Mouse (Mus musculus): ENCODE results near the gene Kif5c. TPM values are rescaled to one million over a fixed set of nuclear protein-coding genes. Genes with fewer than 3 reads are reported as not detected.

The Kif5c gene
- polyA plus RNA-seq, 1 experiment from 2014 or later, result 2.7 TPM

GRCm38 (mm10) chr2:49572684-49573083 is 46.4 kb upstream of the Kif5c start:
- TF ChIP-seq CTCF (IDR thresholded peaks at IDR 0.05; ENCODE audit: low read depth), result no peak
- Histone ChIP-seq H3K9me3 (replicated peaks; ENCODE audit: low read length) (no peaks in the 10 kb centered on the region), H3K4me1 (replicated peaks; ENCODE audit: insufficient read depth, low read length) (peaks cover 10% of the 10 kb centered on the region; the same call in 1 of the 2 replicates), H3K27me3 (ENCODE audit: insufficient read depth, low read length) (no peaks in the 10 kb centered on the region), H3K36me3 (ENCODE audit: insufficient read depth, low read length) (no peaks in the 10 kb centered on the region), H3K4me2 (ENCODE audit: low read length) (peak overlapping the region; percentile 49; the same call in 1 of the 2 replicates), H3K4me3 (replicated peaks; ENCODE audit: low read depth, low read length) (no peak overlapping the region), H3K27ac (no peak overlapping the region), H3K9ac (ENCODE audit: low read depth, low read length) (no peak overlapping the region)
- 48% methylated on average over 9 of the region's 9 CpGs for WGBS
- no peak for ATAC-seq (replicated peaks; ENCODE audit: low FRiP score, low read depth)
- no peak for DNase-seq (ENCODE audit: low spot score)

GRCm38 (mm10) chr2:49573282-49573681 is 45.8 kb upstream of the Kif5c start:
- WGBS, result 96% methylated on average over 3 of the region's 3 CpGs
- H3K4me1 ChIP-seq (replicated peaks; ENCODE audit: insufficient read depth, low read length), result peaks cover 10% of the 10 kb centered on the region; the same call in 1 of the 2 replicates
- H3K27ac ChIP-seq, result no peak overlapping the region
- DNase-seq (ENCODE audit: low spot score) (no peak), ATAC-seq (replicated peaks; ENCODE audit: low FRiP score, low read depth) (no peak)
- H3K36me3 ChIP-seq (ENCODE audit: insufficient read depth, low read length), result no peaks in the 10 kb centered on the region
- H3K9ac ChIP-seq (ENCODE audit: low read depth, low read length), result no peak overlapping the region
- H3K4me2 ChIP-seq (ENCODE audit: low read length), result no peak overlapping the region
- no peak for TF ChIP-seq CTCF (IDR thresholded peaks at IDR 0.05; ENCODE audit: low read depth)
- no peaks in the 10 kb centered on the region for H3K9me3 ChIP-seq (replicated peaks; ENCODE audit: low read length)
- H3K27me3 ChIP-seq (ENCODE audit: insufficient read depth, low read length), result no peaks in the 10 kb centered on the region
- H3K4me3 ChIP-seq (replicated peaks; ENCODE audit: low read depth, low read length), result no peak overlapping the region

- no peak for TF ChIP-seq CTCF (IDR thresholded peaks at IDR 0.05; ENCODE audit: low read depth)
- H3K4me1 ChIP-seq (replicated peaks; ENCODE audit: insufficient read depth, low read length), result no peaks in the 10 kb centered on the region
- H3K27me3 ChIP-seq (ENCODE audit: insufficient read depth, low read length), result no peaks in the 10 kb centered on the region
- ATAC-seq (replicated peaks; ENCODE audit: low FRiP score, low read depth) (no peak), DNase-seq (ENCODE audit: low spot score) (no peak)
- H3K36me3 ChIP-seq (ENCODE audit: insufficient read depth, low read length), result no peaks in the 10 kb centered on the region
- H3K9ac ChIP-seq (ENCODE audit: low read depth, low read length), result no peak overlapping the region
- no peaks in the 10 kb centered on the region for H3K9me3 ChIP-seq (replicated peaks; ENCODE audit: low read length)
- no peak overlapping the region for H3K27ac ChIP-seq
- no peak overlapping the region for H3K4me3 ChIP-seq (replicated peaks; ENCODE audit: low read depth, low read length)
- 86% methylated on average over 3 of the region's 3 CpGs for WGBS
- H3K4me2 ChIP-seq (ENCODE audit: low read length), result no peak overlapping the region
Observed at GRCm38 (mm10) chr2:49580585-49580984, 38.5 kb upstream of the Kif5c start.

GRCm38 (mm10) chr2:49582546-49582945 is 36.6 kb upstream of the Kif5c start:
- no peak for TF ChIP-seq CTCF (IDR thresholded peaks at IDR 0.05; ENCODE audit: low read depth)
- Histone ChIP-seq H3K4me1 (replicated peaks; ENCODE audit: insufficient read depth, low read length) (no peaks in the 10 kb centered on the region), H3K27ac (no peak overlapping the region), H3K9me3 (replicated peaks; ENCODE audit: low read length) (no peaks in the 10 kb centered on the region), H3K36me3 (ENCODE audit: insufficient read depth, low read length) (no peaks in the 10 kb centered on the region), H3K9ac (ENCODE audit: low read depth, low read length) (no peak overlapping the region), H3K4me3 (replicated peaks; ENCODE audit: low read depth, low read length) (no peak overlapping the region), H3K4me2 (ENCODE audit: low read length) (no peak overlapping the region), H3K27me3 (ENCODE audit: insufficient read depth, low read length) (no peaks in the 10 kb centered on the region)
- 84% methylated on average over 5 of the region's 5 CpGs for WGBS
- DNase-seq (ENCODE audit: low spot score), result no peak
- no peak for ATAC-seq (replicated peaks; ENCODE audit: low FRiP score, low read depth)

GRCm38 (mm10) chr2:49583311-49583710 is 35.8 kb upstream of the Kif5c start:
- Histone ChIP-seq H3K27me3 (ENCODE audit: insufficient read depth, low read length) (no peaks in the 10 kb centered on the region), H3K9me3 (replicated peaks; ENCODE audit: low read length) (no peaks in the 10 kb centered on the region), H3K9ac (ENCODE audit: low read depth, low read length) (no peak overlapping the region), H3K4me1 (replicated peaks; ENCODE audit: insufficient read depth, low read length) (no peaks in the 10 kb centered on the region), H3K4me2 (ENCODE audit: low read length) (no peak overlapping the region), H3K36me3 (ENCODE audit: insufficient read depth, low read length) (no peaks in the 10 kb centered on the region), H3K4me3 (replicated peaks; ENCODE audit: low read depth, low read length) (no peak overlapping the region), H3K27ac (no peak overlapping the region)
- no peak for TF ChIP-seq CTCF (IDR thresholded peaks at IDR 0.05; ENCODE audit: low read depth)
- ATAC-seq (replicated peaks; ENCODE audit: low FRiP score, low read depth), result no peak
- no peak for DNase-seq (ENCODE audit: low spot score)
- WGBS, result 79% methylated on average over 2 of the region's 2 CpGs

- DNase-seq (ENCODE audit: low spot score) (no peak), ATAC-seq (replicated peaks; ENCODE audit: low FRiP score, low read depth) (no peak)
- no peaks in the 10 kb centered on the region for H3K36me3 ChIP-seq (ENCODE audit: insufficient read depth, low read length)
- H3K27ac ChIP-seq, result no peak overlapping the region
- TF ChIP-seq CTCF (IDR thresholded peaks at IDR 0.05; ENCODE audit: low read depth), result no peak
- H3K4me2 ChIP-seq (ENCODE audit: low read length), result no peak overlapping the region
- H3K9ac ChIP-seq (ENCODE audit: low read depth, low read length), result no peak overlapping the region
- no peaks in the 10 kb centered on the region for H3K9me3 ChIP-seq (replicated peaks; ENCODE audit: low read length)
- H3K27me3 ChIP-seq (ENCODE audit: insufficient read depth, low read length), result no peaks in the 10 kb centered on the region
- H3K4me3 ChIP-seq (replicated peaks; ENCODE audit: low read depth, low read length), result no peak overlapping the region
- H3K4me1 ChIP-seq (replicated peaks; ENCODE audit: insufficient read depth, low read length), result no peaks in the 10 kb centered on the region
- 63% methylated on average over 5 of the region's 5 CpGs for WGBS
Observed at GRCm38 (mm10) chr2:49590450-49590849, 28.6 kb upstream of the Kif5c start.

- ATAC-seq (replicated peaks; ENCODE audit: low FRiP score, low read depth) (no peak), DNase-seq (ENCODE audit: low spot score) (no peak)
- TF ChIP-seq CTCF (IDR thresholded peaks at IDR 0.05; ENCODE audit: low read depth), result no peak
- H3K4me1 ChIP-seq (replicated peaks; ENCODE audit: insufficient read depth, low read length), result no peaks in the 10 kb centered on the region
- no peak overlapping the region for H3K27ac ChIP-seq
- no peaks in the 10 kb centered on the region for H3K27me3 ChIP-seq (ENCODE audit: insufficient read depth, low read length)
- H3K9ac ChIP-seq (ENCODE audit: low read depth, low read length), result no peak overlapping the region
- no peaks in the 10 kb centered on the region for H3K9me3 ChIP-seq (replicated peaks; ENCODE audit: low read length)
- H3K36me3 ChIP-seq (ENCODE audit: insufficient read depth, low read length), result no peaks in the 10 kb centered on the region
- H3K4me2 ChIP-seq (ENCODE audit: low read length), result no peak overlapping the region
- no peak overlapping the region for H3K4me3 ChIP-seq (replicated peaks; ENCODE audit: low read depth, low read length)
Observed at GRCm38 (mm10) chr2:49592926-49593325, 26.2 kb upstream of the Kif5c start.

Data from kidney, postnatal 0 days (tissue).